Mouse (Mus musculus) stomach, embryonic 14.5 days (tissue): ENCODE measurements at regions not wholly inside any gene's neighbourhood (a gene's known extent, or its start where the extent isn't known, plus 50 kb on each side); places are given as distances from the start of the nearest gene placed in this dataset.
"Not testable (repeated sequence)": the region's sequence is repeated elsewhere in the genome, so short reads cannot be mapped to it uniquely, and the experiment has no call there.

Experiments used
- ATAC-seq: fragments of 200-750 bp; cut with Nextera tagmentation; 2 replicates; pipeline ENCODE4 v1.8.0; 2017; ENCODE audit warnings: low read depth, moderate TSS enrichment; ENCODE audit not compliant: insufficient number of reproducible peaks, insufficient read depth, low FRiP score
- H3K27ac ChIP-seq: fragments of 300-500 bp; sonication (generic); 2 replicates; pipeline ENCODE4 v1.5.1; 2014; ENCODE audit warnings: mild to moderate bottlenecking, low read length, moderate library complexity, mixed read lengths
- H3K27me3 ChIP-seq: fragments of 300-500 bp; sonication (generic); 2 replicates; pipeline ENCODE4 v1.6.1; 2014; ENCODE audit warnings: low read length, control low read depth, mixed read lengths; ENCODE audit not compliant: control insufficient read depth, insufficient read depth
- H3K36me3 ChIP-seq: fragments of 300-500 bp; sonication (generic); 2 replicates; pipeline ENCODE4 v1.6.1; 2014; ENCODE audit warnings: mild to moderate bottlenecking, control low read depth, low read length, moderate library complexity, mixed read lengths; ENCODE audit not compliant: control insufficient read depth, insufficient read depth
- H3K4me1 ChIP-seq: fragments of 300-500 bp; sonication (generic); 2 replicates; pipeline ENCODE4 v1.6.1; 2014; ENCODE audit warnings: low read length, control low read depth, mixed read lengths; ENCODE audit not compliant: control insufficient read depth, insufficient read depth
- H3K4me2 ChIP-seq: fragments of 300-500 bp; sonication (generic); replicated peaks from 2 replicates; pipeline ENCODE4 v1.6.1; 2014; ENCODE audit warnings: low read depth, low read length, control low read depth
- H3K4me3 ChIP-seq: fragments of 300-500 bp; sonication (generic); 2 replicates; pipeline ENCODE4 v1.5.1; 2014; ENCODE audit warnings: low read depth, low read length, control low read depth
- H3K9ac ChIP-seq: fragments of 300-500 bp; sonication (generic); replicated peaks from 2 replicates; pipeline ENCODE4 v1.6.1; 2014; ENCODE audit warnings: low read depth, mild to moderate bottlenecking, control low read depth, low read length, moderate library complexity, mixed read lengths
- H3K9me3 ChIP-seq: fragments of 300-500 bp; sonication (generic); 2 replicates; pipeline ENCODE4 v1.6.1; 2016; ENCODE audit warnings: low read depth, low read length, control low read depth; ENCODE audit not compliant: control insufficient read depth
- WGBS: fragments of 180-500 bp; shearing (Covaris S2); extraction: QIAGEN DNeasy Blood & Tissue Kit; methylation state at CpG from one replicate; pipeline ENCODE4 v1.1.7; 2014; 5-methylcytosine and 5-hydroxymethylcytosine counted together

DNA sequence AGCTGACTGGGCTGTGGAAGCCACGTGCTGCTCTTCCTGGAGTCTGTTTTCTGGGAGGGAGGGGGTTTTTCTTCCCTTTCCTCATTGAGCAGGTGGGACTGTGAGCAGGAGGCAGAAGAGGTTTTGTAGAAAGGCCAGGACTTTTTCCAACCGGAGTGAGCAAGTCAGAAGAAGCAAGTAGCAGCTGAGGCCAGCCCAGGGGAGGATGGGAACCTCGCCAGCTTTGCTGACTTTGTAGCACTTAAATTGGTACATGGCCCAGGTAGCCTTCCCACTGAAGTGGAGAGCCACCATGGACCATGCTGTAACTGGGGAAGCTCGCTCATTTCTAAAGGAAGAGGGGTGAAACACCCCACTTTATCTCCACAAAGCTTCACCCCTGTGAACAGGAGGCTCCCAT is 154.1 kb downstream of the Kif26a start:
- H3K27me3 ChIP-seq, result no peaks in the 10 kb centered on the region
- WGBS, result 67% methylated on average over 4 of the region's 4 CpGs
- H3K27ac ChIP-seq, result no peak overlapping the region
- H3K36me3 ChIP-seq, result no peaks in the 10 kb centered on the region
- H3K4me3 ChIP-seq, result no peak overlapping the region
- no peaks in the 10 kb centered on the region for H3K9me3 ChIP-seq
- H3K4me2 ChIP-seq, result no peak overlapping the region
- ATAC-seq, result no peak
- H3K9ac ChIP-seq, result no peak overlapping the region
- H3K4me1 ChIP-seq, result no peaks in the 10 kb centered on the region

DNA sequence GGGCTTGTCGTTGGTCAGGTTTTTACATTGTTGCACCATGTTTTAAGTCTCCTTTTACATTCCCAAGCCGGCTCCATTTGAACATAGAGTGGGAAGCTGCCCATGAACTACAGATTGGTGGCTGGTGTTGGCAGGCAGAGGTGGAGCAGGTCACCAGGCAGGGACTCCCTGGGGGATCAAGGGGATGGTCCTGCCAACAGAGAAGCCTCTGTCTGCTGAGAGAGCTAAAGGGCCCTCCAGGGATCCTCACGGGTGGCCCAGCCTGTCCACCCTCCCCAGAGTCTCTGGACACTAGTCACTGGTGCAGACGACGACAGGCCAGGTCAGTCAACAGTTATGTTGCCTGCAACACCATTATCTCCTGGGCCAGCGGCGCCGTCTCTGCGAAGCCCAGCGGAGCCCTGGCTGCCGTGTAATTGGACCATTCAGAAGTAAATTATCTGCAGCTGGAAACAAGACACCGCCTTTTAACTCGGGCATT is 155.4 kb downstream of the Kif26a start:
- Histone ChIP-seq H3K4me1 (no peaks in the 10 kb centered on the region), H3K36me3 (no peaks in the 10 kb centered on the region), H3K4me3 (no peak overlapping the region), H3K27me3 (no peaks in the 10 kb centered on the region), H3K4me2 (no peak overlapping the region), H3K9me3 (no peaks in the 10 kb centered on the region), H3K9ac (no peak overlapping the region), H3K27ac (no peak overlapping the region)
- 27% methylated on average over 13 of the region's 13 CpGs for WGBS
- ATAC-seq, result no peak

DNA sequence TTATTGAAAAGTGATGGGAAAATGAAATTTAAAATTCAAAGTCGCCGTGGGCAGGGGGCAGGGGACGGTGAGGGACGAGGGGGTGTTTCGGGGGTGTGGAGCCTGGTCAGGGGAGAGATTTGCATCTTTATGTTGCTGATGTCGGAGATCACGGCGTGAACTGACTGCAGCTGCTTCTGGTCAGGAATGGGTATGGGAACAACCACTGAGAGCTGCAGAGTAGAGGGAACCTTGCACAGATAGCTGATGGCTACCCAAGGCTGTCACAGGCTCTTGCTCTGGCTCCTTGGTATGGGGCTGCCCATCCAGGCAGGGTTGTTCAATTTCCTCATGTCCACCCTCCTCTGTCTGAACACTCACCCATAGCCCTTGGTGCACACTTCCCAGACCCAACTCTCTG is 155.9 kb downstream of the Kif26a start:
- no peak overlapping the region for H3K27ac ChIP-seq
- no peaks in the 10 kb centered on the region for H3K4me1 ChIP-seq
- no peaks in the 10 kb centered on the region for H3K9me3 ChIP-seq
- no peaks in the 10 kb centered on the region for H3K27me3 ChIP-seq
- WGBS, result 43% methylated on average over 8 of the region's 8 CpGs
- no peak overlapping the region for H3K4me2 ChIP-seq
- H3K4me3 ChIP-seq, result no peak overlapping the region
- no peaks in the 10 kb centered on the region for H3K36me3 ChIP-seq
- no peak overlapping the region for H3K9ac ChIP-seq
- ATAC-seq, result no peak

DNA sequence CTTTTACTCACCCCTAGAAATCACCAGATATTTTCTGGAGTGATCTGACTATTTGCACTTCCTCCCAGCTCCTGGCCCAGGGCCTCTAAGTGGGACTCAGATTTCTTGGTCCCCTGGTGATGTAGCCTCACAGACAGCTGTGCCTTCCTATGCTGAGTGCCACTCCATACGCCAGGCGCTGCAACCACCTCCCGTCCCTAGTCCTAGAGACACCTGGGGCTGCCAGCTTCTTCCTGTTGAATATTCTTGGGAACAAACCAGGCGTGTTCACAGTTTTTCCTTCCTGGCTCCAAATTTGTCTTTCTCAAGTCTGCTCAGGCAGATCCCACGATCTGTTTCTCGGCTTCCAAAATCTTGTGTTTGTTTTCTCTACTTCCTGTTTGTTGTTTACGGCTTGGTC is 160.2 kb downstream of the Kif26a start:
- Histone ChIP-seq H3K9ac (no peak overlapping the region), H3K4me3 (no peak overlapping the region), H3K27me3 (no peaks in the 10 kb centered on the region), H3K36me3 (no peaks in the 10 kb centered on the region), H3K9me3 (no peaks in the 10 kb centered on the region), H3K4me2 (no peak overlapping the region), H3K4me1 (no peaks in the 10 kb centered on the region), H3K27ac (no peak overlapping the region)
- 62% methylated on average over 7 of the region's 7 CpGs for WGBS
- ATAC-seq, result no peak

DNA sequence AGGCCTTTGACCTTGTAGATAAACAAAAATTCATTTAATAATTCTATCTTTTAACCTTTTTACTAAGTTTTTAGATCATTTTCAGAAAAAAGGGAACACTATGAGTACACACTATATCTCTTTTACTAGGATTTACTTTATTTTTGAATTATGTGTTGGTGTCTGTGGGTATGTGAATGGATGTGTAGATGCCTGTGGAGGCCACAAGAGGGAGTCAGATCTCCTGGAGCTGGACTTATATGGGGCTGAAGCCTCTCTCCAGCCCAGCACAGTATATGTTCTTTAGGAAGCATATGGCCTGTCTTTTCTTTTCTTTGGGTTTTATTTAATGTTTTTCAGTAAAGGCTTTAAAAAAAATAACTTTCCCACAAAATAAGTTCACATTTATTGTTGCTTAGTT is 162.0 kb downstream of the Kif26a start:
- Histone ChIP-seq H3K4me1 (no peaks in the 10 kb centered on the region), H3K4me3 (no peak overlapping the region), H3K36me3 (no peaks in the 10 kb centered on the region), H3K27me3 (no peaks in the 10 kb centered on the region), H3K27ac (no peak overlapping the region), H3K4me2 (no peak overlapping the region), H3K9ac (no peak overlapping the region), H3K9me3 (no peaks in the 10 kb centered on the region)
- ATAC-seq, result no peak

DNA sequence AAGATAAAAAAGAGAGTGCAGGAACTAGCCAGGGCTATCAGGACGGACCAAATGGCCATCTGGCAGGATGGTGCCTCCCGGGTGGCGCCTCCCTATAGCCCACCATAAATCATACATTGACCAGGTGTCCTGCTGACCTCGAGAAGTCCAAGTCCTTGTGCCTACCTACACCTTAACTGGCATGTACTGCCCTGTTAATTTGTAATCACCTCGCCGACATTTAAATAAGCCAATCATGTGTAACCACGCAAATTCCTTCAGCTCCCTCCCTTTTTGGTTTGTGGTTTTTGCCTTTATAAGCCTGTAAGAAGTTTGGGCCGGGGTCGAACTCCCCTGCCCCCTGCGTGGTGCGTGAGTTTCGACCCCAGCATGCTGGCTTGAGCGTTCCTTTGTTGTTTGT is 163.1 kb downstream of the Kif26a start:
- not testable (repeated sequence) for H3K4me3 ChIP-seq, H3K27me3 ChIP-seq, H3K36me3 ChIP-seq, H3K27ac ChIP-seq, H3K4me2 ChIP-seq, ATAC-seq, H3K9ac ChIP-seq, H3K4me1 ChIP-seq, H3K9me3 ChIP-seq
- WGBS, result 86% methylated on average over 13 of the region's 13 CpGs

DNA sequence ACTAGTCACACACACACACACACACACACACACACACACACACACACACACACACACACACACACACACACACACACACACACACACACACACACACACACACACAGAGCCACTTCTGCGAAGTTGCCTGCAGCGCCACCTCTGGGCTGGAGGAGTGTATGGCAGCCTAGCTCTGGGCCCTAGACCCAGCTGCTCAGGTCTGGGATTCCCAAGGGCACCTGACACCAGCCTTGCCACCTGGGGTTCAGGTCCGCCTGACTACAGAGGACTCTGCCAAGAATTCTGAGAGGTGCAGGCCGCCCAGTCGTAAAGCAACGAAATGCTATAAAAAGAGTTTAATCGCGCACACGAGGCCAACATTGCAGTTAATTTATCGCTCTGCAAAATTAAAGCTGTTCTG is 163.8 kb downstream of the Kif26a start:
- Histone ChIP-seq H3K4me3 (no peak overlapping the region), H3K4me1 (no peaks in the 10 kb centered on the region), H3K9me3 (no peaks in the 10 kb centered on the region), H3K36me3 (no peaks in the 10 kb centered on the region), H3K9ac (no peak overlapping the region), H3K27me3 (no peaks in the 10 kb centered on the region), H3K4me2 (no peak overlapping the region), H3K27ac (no peak overlapping the region)
- WGBS, result 88% methylated on average over 10 of the region's 10 CpGs
- ATAC-seq, result no peak

DNA sequence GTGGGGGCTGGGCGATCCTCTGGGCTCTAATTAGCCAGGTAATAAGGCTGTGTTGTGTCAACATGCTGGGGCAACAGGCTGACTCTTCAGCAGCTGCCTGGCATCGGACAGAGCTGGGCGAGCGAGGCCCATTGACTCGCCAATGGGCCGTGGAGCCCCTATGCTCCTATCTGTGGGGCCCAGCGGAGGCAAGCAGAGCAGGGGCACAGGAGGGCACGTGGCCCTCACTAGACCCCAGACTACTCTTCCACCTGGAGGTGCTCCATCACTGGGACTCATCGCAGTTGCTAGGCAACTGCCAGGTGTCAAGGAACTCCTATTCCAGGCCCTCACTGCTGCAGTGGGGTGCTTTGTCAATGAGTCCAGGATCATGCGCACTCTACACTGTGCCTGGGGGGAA is 164.7 kb downstream of the Kif26a start:
- Histone ChIP-seq H3K9me3 (no peaks in the 10 kb centered on the region), H3K9ac (no peak overlapping the region), H3K36me3 (no peaks in the 10 kb centered on the region), H3K4me2 (no peak overlapping the region), H3K27ac (no peak overlapping the region), H3K27me3 (no peaks in the 10 kb centered on the region), H3K4me1 (no peaks in the 10 kb centered on the region), H3K4me3 (no peak overlapping the region)
- no peak for ATAC-seq
- WGBS, result 63% methylated on average over 10 of the region's 10 CpGs

DNA sequence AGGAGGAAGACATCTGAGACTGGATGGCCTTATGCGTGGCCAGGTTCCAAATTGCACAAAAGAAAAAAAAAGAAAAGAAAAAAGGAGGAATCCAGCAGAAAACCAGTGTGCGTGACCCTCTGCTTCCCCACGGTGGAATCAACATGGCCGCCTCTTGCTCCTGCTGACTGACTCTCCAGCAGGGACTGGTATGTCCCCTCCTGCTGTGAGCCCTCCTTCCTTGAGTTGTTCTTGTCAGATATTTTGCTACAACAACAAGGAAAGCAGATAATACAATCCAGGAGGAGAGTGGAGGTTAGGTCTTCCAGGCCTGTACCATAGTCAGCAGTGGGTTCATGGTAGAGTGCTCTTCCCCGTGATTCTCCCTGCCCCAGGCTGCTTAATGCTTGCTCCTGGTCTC is 168.8 kb downstream of the Kif26a start:
- ATAC-seq, result no peak

More for the DNA sequence above, 168.8 kb downstream of the Kif26a start:
- Histone ChIP-seq H3K27ac (no peak overlapping the region), H3K4me1 (no peaks in the 10 kb centered on the region), H3K36me3 (no peaks in the 10 kb centered on the region), H3K9me3 (no peaks in the 10 kb centered on the region), H3K27me3 (no peaks in the 10 kb centered on the region), H3K4me2 (no peak overlapping the region), H3K9ac (no peak overlapping the region), H3K4me3 (no peak overlapping the region)
- 93% methylated on average over 5 of the region's 5 CpGs for WGBS
